1 mouse cellular context compared by ENCODE assay signal in the genomic region with DNA sequence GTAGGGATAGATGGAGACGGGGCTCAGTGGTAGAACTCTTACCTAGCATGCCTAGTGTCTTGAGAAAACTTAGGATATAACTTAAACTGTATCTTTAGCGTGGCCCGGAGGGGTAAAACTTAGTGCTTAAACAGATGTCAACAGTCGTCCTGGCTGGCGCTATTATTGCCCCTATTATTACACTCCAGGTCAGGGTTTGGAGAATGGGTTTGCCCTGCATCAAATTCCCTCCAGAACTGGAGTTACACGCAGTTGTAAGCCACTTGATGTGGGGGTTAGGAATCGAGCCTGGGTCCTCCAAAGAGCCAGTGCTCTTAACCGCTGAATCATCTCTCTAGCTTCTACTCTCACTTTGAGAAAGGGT.
TF ChIP-seq lines count a peak whose summit lies in the region.

No protein-coding gene starts in this region.

TF ChIP-seq in CH12.LX, 34 proteins besides CTCF, POLR2A, EP300 and RAD21:
- 0 out of 2 replicates have a peak, but pooled peaks have one; percentile 26 for TF ChIP-seq SIN3A (IDR thresholded peaks at IDR 0.05; ENCODE audit: low read length)
- TF ChIP-seq KAT2A (IDR thresholded peaks at IDR 0.05; ENCODE audit: insufficient replicate concordance, low read length), result no peak
TF ChIP-seq in CH12.LX: peak in this region for 1.
